ENCODE assay signal across 7 mouse cellular contexts in genomic region chr15:36987211-36987877, GRCm38 (mm10). TPM values are rescaled to one million over a fixed set of nuclear protein-coding genes. Genes with fewer than 3 reads are reported as not detected.
DNase-seq lines count a peak whose midpoint lies in the region; ATAC-seq and TF ChIP-seq lines count a peak whose summit lies in the region.

No protein-coding gene starts in this region.

- no peaks in the 10 kb centered on the region for H3K27me3 ChIP-seq in lung, embryonic 15.5 days
- no peaks in the 10 kb centered on the region for H3K27me3 ChIP-seq in forebrain, embryonic 13.5 days
- H3K27me3 ChIP-seq in myocyte (ENCODE audit: control insufficient read depth, insufficient read depth, insufficient read length) = no peaks in the 10 kb centered on the region

- H3K4me2 ChIP-seq in lung, embryonic 15.5 days = peak overlapping the region; percentile 18; the same call in 1 of the 2 replicates
- no peak overlapping the region for H3K4me2 ChIP-seq in forebrain, embryonic 13.5 days
- peak overlapping the region; percentile 55 for H3K4me2 ChIP-seq in myocyte (ENCODE audit: low read depth)

- H3K36me3 ChIP-seq in lung, embryonic 15.5 days = no peaks in the 10 kb centered on the region
- no peaks in the 10 kb centered on the region for H3K36me3 ChIP-seq in forebrain, embryonic 13.5 days (ENCODE audit: poor library complexity, severe bottlenecking)
- no peaks in the 10 kb centered on the region for H3K36me3 ChIP-seq in myocyte (ENCODE audit: control insufficient read depth, insufficient read depth)

- H3ac ChIP-seq in myocyte (ENCODE audit: control insufficient read depth, insufficient read length) = no peak overlapping the region

- peak overlapping the region; percentile 47; the same call in 1 of the 2 replicates for H3K27ac ChIP-seq in lung, embryonic 15.5 days
- H3K27ac ChIP-seq in forebrain, embryonic 13.5 days = peak overlapping the region; percentile 26

- DNase-seq in lung, postnatal 4 days = no peak
- DNase-seq in adrenal gland, postnatal 4 days (ENCODE audit: low spot score in 2 of 2) = no peak
- DNase-seq in ovary, adult 18-20 months (ENCODE audit: low spot score) = no peak

- no peaks in the 10 kb centered on the region for H3K79me2 ChIP-seq in myocyte (ENCODE audit: control insufficient read depth, insufficient read depth)

- no peak overlapping the region for H3K9ac ChIP-seq in lung, embryonic 15.5 days
- 0 out of 2 replicates have a peak overlapping the region, but pooled peaks have one; percentile 27 for H3K9ac ChIP-seq in forebrain, embryonic 13.5 days

- no peak overlapping the region for H3K4me3 ChIP-seq in lung, embryonic 15.5 days
- H3K4me3 ChIP-seq in forebrain, embryonic 13.5 days = no peak overlapping the region
- no peak overlapping the region for H3K4me3 ChIP-seq in myocyte

- 0 out of 2 replicates have a peak, but pooled peaks cover 6% of the 10 kb centered on the region for H3K4me1 ChIP-seq in lung, embryonic 15.5 days
- H3K4me1 ChIP-seq in forebrain, embryonic 13.5 days = peaks cover 11% of the 10 kb centered on the region

- no peak for TF ChIP-seq POLR2A in myocyte (IDR thresholded peaks at IDR 0.05; ENCODE audit: insufficient read length, low read depth)

- H3K9me3 ChIP-seq in lung, embryonic 15.5 days = no peaks in the 10 kb centered on the region
- no peaks in the 10 kb centered on the region for H3K9me3 ChIP-seq in forebrain, embryonic 13.5 days (replicated peaks)

- ATAC-seq in lung, embryonic 15.5 days (ENCODE audit: borderline replicate concordance, extremely low read depth, low FRiP score, low TSS enrichment) = peak; percentile 52; the same call in 1 of the 2 replicates
- ATAC-seq in forebrain, embryonic 13.5 days = peak; percentile 27; the same call in 1 of the 2 replicates
- ATAC-seq in hematopoietic stem cell, adult 5-6 weeks (replicated peaks in 1 of 2; ENCODE audit: insufficient read depth in 1 of 2, low FRiP score in 2 of 2, low TSS enrichment in 1 of 2, low read depth in 1 of 2, poor library complexity in 2 of 2, severe bottlenecking in 2 of 2) = peak; percentile 56 to 63

- whole genome bisulfite sequencing in lung, embryonic 15.5 days = 43% methylated on average over 6 of the region's 6 CpGs
- 61% methylated on average over 6 of the region's 6 CpGs for WGBS in forebrain, embryonic 13.5 days

TF ChIP-seq in myocyte, 11 proteins besides CTCF, POLR2A, EP300 and RAD21:
- no peak for TF ChIP-seq REST (IDR thresholded peaks at IDR 0.05; ENCODE audit: insufficient read depth, insufficient read length)
- TF ChIP-seq TCF3 (IDR thresholded peaks at IDR 0.05; ENCODE audit: insufficient read length, low read depth) = no peak
- TF ChIP-seq MAX (IDR thresholded peaks at IDR 0.05; ENCODE audit: low read depth) = no peak
- no peak for TF ChIP-seq SRF (IDR thresholded peaks at IDR 0.05; ENCODE audit: control insufficient read depth, insufficient read length, low read depth)
- no peak for TF ChIP-seq POLR2AphosphoS2 (IDR thresholded peaks at IDR 0.05; ENCODE audit: insufficient read length, low read depth)
- TF ChIP-seq MYOD1 (IDR thresholded peaks at IDR 0.05; ENCODE audit: control insufficient read depth in 1 of 3, insufficient read length in 2 of 3, low read depth in 2 of 3) = peak; percentile 4 to 66 (median 57)
- no peak for TF ChIP-seq TCF12 (IDR thresholded peaks at IDR 0.05; ENCODE audit: insufficient read depth, poor library complexity, severe bottlenecking)
- no peak for TF ChIP-seq E2F4 (IDR thresholded peaks at IDR 0.05; ENCODE audit: insufficient read depth)
- peak in 1 of 3 experiments; percentile 72 for TF ChIP-seq MYOG (IDR thresholded peaks at IDR 0.05; ENCODE audit: control insufficient read depth in 1 of 3, insufficient read depth in 1 of 3, insufficient read length in 2 of 3, low read depth in 2 of 3)
TF ChIP-seq in myocyte: peak in this region for 2.

RNA-seq across cellular contexts. Expression of gene Zfp706, which starts 20.2 kb away (rescaled TPM):
- polyA plus RNA-seq in lung, embryonic 15.5 days (2015; fragmentation: Nextera tagmentation; extraction: Ambion mirVana) = 418 and 443 TPM in 2 replicates
- polyA plus RNA-seq in forebrain, embryonic 13.5 days (2015; fragmentation: Nextera tagmentation; extraction: Ambion mirVana) = 485 and 515 TPM in 2 replicates
- 57.9 and 90.6 TPM in 2 replicates for total RNA-seq in hematopoietic stem cell, adult 5-6 weeks (2017)
- 199 TPM for polyA plus RNA-seq in myocyte (2012; fragmentation: generic; extraction: Trizol)
- 100 to 1,000 TPM; 207 to 215 TPM for total RNA-seq in adrenal gland, postnatal 4 days (2021)
